In the genomic region with DNA sequence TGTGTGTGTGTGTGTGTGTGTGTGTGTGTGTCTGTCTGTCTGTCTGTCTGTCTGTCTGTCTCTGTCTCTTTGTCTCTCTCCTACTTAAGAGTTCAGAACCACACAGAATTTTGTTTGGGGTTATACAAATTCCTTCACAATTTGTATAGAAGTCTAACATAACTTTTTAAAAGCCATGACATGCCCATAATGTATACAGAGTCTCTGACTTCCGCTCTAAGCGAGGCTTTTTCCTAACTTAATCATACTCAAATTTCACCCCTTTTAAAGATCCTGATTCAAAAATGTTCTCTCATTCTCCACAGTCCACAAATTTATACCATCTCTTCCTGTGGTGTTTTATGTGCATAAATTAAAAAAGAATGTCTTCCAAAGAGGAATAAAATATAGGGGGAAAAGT, we compare ENCODE assay signal across 16 mouse cellular contexts. TPM values are rescaled to one million over a fixed set of nuclear protein-coding genes. Genes with fewer than 3 reads are reported as not detected.
"Had no signal": no experiment of that assay in that cellular context is flagged by ENCODE, and none has a peak within 500 bp of the region (broad histone marks: within the 10 kb centered on the region; RNA-seq: fewer than 3 reads in every experiment).

No protein-coding gene starts in this region.

- DNase-seq: lung, adult 18-20 months; lung, embryonic 14.5 days; lung, postnatal 10 days; lung, postnatal 4 days; midbrain, embryonic 14.5 days; right cerebral cortex, postnatal 14 days; thymus, adult 2 months; thymus, postnatal 25 days; thymus, postnatal 4 days had no signal

- ATAC-seq: midbrain, embryonic 16.5 days had no signal

- H3K27me3 ChIP-seq: midbrain, embryonic 12.5 days; neural tube, embryonic 12.5 days; stomach, embryonic 15.5 days had no signal

- H3K27ac ChIP-seq: midbrain, embryonic 10.5 days; midbrain, embryonic 12.5 days; neural tube, embryonic 12.5 days; stomach, embryonic 15.5 days; stomach, postnatal 0 days had no signal

- H3K9ac ChIP-seq: lung, embryonic 14.5 days; midbrain, embryonic 12.5 days; neural tube, embryonic 12.5 days; stomach, embryonic 15.5 days had no signal

- H3K4me3 ChIP-seq: midbrain, embryonic 10.5 days; midbrain, embryonic 12.5 days; myocyte; neural tube, embryonic 12.5 days; stomach, embryonic 15.5 days had no signal

- H3K36me3 ChIP-seq: midbrain, embryonic 10.5 days; midbrain, embryonic 12.5 days; neural tube, embryonic 12.5 days; stomach, embryonic 15.5 days had no signal

- H3K9me3 ChIP-seq: midbrain, embryonic 10.5 days; midbrain, embryonic 12.5 days; neural tube, embryonic 12.5 days; stomach, embryonic 15.5 days had no signal

- H3K4me2 ChIP-seq: lung, embryonic 14.5 days; midbrain, embryonic 12.5 days; neural tube, embryonic 12.5 days; stomach, embryonic 15.5 days had no signal

- H3K4me1 ChIP-seq: midbrain, embryonic 10.5 days; midbrain, embryonic 12.5 days; neural tube, embryonic 12.5 days; stomach, embryonic 15.5 days had no signal

RNA-seq across cellular contexts. Expression of gene Slc25a21, which starts 59.5 kb away (rescaled TPM):
- polyA plus RNA-seq: midbrain, embryonic 14.5 days; myocyte had no signal
